Mouse (Mus musculus): ENCODE results near the gene Psme2. TPM values are rescaled to one million over a fixed set of nuclear protein-coding genes. Genes with fewer than 3 reads are reported as not detected.

Psme2 gene
- 1,001 TPM for polyA plus RNA-seq (2017; shearing (Covaris generic))

GRCm38 (mm10) chr14:55590748-55591330 lies at the start of gene Psme2:
Gene Psme2, minus strand, starts transcription at chr14:55591113.

DNA sequence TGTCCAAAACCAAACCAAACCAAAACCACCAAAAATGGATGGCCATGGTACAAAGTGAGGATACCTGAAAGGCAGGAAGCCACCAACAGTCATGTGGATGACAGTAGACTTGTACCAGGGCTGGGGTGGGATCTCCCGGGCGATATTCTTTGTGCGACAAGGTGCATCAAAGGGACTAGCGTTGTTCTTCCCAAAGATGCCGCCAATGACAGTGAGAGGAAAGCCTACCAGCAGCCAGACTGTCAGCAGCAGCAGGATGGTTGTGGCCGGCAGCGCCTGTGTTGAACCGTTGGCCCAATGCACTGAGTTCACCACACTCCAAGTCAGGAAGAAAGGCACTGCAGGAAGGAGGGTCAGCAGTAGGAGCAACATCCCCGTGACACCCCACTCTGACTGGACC lies 46.9 kb upstream of the Psme2 start, which contains the start of gene Gm49378:
Gene Gm49378 (minus strand): TSS at position 101 of the 400 bp plus-strand sequence.

DNA sequence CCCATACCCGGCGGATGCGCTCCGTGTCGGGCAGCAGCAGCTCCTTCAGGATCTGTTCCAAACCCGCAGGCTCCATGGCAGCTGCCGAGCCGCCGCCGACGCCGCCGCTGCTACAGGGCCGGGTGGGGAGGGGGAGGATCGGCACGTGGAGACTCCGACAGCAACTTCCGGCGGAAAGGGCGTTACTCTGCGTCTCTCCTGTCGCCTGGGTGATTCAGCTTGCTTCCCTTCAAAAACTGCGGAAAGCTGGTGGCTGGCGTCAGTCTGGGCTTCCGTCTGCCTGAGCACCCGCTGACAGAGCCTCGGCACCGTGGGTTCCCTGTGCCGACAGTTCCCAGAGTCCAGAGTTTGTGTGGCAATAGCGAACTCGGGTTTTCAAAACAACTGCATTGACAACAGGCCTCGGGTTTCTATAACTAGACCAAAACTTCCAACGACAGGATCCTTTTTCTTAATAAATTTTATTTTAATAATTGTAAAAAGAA lies 44.7 kb upstream of the Psme2 start, which contains the start of gene Ipo4:
Gene Ipo4 (minus strand): TSS at position 435 of the 485 bp plus-strand sequence.

GRCm38 (mm10) chr14:55617822-55618221 lies 26.9 kb upstream of the Psme2 start, which contains the start of gene Rec8:
Gene Rec8, plus strand, starts transcription at chr14:55618037.

DNA sequence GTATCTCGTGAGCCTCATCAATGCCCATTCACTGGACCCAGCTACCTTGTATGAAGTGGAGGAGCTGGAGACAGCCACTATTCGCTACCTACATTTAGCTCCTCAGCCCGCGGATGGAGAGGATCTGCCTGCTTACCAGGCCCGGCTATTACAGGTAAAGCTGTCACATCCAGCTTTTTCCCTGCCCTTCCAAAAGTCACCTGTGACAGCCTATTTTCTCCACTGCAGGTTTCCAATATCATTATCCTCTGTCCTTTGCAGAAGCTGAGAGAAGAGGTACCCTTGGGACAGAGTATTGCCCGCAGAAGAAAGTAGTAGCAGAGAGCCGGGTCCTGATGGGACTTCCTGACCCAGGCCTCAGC lies 12.3 kb upstream of the Psme2 start, which contains the start of gene Irf9:
Gene Irf9 (plus strand): TSS at position 301 of the 362 bp plus-strand sequence.

DNA sequence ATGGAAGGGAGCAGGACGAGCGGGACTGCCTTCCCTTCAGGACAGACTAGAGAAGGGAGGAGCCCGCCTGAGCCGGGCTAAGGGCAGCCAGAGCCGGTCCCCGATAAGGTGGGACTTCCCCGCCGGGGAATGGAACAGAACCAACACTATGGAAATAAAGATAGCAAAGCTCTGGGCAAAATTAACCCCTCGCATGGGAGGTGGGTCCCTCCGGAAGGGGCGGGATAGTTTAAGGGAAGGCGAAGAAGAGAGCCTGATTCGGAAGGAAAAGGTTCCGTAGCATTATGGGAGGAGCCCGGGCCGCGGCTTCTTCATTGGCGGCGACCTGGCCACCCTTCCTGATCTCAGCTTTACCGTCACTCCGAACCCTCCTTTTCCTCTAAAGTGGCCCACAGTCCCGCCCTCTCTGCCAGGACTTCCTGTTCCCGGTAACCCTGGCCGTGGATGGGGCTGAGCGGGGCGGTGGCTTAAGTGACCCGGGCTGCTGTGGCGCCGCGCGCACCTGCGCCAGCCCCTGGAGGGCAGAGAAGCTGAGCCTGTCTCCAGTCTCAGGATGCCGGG lies 498 bp upstream of the Psme2 start, which contains the start of gene Rnf31:
Gene Rnf31 (plus strand): TSS at position 378 of the 561 bp plus-strand sequence.

DNA sequence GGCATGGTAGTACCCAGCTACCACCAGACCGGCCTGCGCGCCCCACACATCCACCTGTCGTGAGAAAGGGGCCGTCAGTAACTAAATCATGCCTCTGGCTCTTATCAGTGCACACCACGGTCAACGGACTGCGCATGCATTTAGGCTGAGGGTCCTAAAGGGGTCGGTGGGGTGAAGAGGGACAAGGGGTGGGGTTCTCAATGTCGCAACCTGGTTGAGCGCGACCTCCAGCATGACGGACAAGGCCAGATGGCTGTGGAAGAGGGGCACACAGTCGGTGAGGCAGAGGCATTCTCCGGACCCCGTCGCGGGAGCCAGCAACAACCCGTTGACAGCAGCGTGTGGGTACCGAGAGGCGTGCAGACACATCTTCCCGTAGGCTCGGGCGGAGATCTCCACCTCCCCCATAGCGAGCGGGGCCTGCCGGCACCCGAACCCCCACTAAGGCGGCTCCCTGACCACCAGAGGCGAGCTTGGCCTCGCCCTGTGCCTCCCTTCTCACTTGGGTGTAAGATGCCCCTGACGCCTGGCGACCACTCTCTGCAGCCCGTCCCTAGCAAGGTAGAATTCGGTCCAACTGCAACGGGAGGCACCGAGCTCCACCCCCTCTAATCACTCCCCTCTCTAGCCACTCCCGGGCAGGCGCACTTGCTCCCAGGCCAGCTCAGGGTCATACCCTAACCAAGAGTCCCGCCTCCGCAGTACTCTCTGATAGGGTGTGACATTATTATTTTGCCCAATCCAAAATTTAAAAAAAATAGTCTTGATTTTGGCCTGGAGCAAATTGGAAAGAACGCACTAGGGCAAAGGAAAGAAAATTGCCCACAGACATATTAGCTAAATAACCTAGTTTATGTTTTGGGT lies 6.0 kb downstream of the Psme2 start, which contains the start of gene Emc9:
Gene Emc9 (minus strand): TSS at position 601 of the 864 bp plus-strand sequence.

DNA sequence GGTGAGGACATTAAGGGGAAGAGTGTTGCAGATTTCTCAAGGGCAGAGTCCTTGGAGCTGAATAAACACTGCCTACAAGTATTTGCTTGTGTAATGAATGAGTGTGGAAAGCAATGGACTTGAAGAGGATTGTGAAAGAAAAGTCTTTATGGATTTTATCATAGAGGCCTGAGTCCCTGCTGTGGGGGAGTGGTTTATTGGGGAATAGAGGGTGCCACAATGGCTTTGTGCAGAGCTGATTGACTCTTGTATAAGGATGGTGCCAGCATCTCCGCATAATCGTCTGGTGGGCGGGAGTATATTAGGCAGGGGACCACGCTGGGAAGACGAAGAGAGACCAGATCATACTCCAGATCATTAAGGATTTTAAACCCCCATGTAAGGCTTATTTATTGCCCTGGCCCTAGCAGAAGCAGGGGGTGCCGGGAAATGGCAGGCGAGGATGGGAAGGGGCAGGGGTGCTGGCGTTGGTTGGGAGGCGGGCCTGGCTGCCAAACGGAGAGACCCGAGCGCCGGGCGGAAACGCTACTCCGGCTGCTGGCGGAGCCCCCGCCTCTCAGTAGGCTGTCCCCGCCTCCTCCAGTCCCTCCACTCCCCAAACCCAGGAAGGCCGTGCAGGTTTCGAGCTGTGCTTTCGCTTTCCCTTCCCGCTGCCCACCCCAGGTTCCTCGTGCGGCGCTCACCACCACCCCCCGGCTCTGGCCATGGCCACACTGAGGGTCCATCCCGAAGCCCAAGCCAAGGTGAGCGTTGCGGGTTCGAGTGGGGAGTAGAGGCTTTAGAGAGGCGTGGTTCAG lies 12.8 kb downstream of the Psme2 start, which contains the start of gene Psme1:
Gene Psme1 (plus strand): TSS at position 253 of the 797 bp plus-strand sequence.

GRCm38 (mm10) chr14:55575302-55575701 lies 15.6 kb downstream of the Psme2 start, which contains the start of gene Fitm1:
Gene Fitm1, plus strand, starts transcription at chr14:55575617.

GRCm38 (mm10) chr14:55560202-55561073 lies 30.5 kb downstream of the Psme2 start, which contains the start of gene A730061H03Rik:
Gene A730061H03Rik, minus strand, starts transcription at chr14:55560406.

GRCm38 (mm10) chr14:55559799-55560201 lies 31.1 kb downstream of the Psme2 start, which contains the start of gene Dcaf11:
Gene Dcaf11, plus strand, starts transcription at chr14:55560006.

GRCm38 (mm10) chr14:55540067-55540786 lies 50.7 kb downstream of the Psme2 start, which contains the start of gene Pck2:
Gene Pck2, plus strand, starts transcription at chr14:55540266.

Other genes with a start within 250 kb of the Psme2 start
- gene Dhrs4, start 112.4 kb downstream of the Psme2 start, polyA plus RNA-seq (2017; shearing (Covaris generic)) = 39.7 TPM
- gene Carmil3, start 100.5 kb downstream of the Psme2 start, polyA plus RNA-seq (2017; shearing (Covaris generic)) = not detected
- not detected for gene Cpne6, start 80.7 kb downstream of the Psme2 start, polyA plus RNA-seq (2017; shearing (Covaris generic))
- 0.07 TPM for gene Nrl, start 66.1 kb downstream of the Psme2 start, polyA plus RNA-seq (2017; shearing (Covaris generic))
- 46.5 TPM for gene Pck2, start 50.8 kb downstream of the Psme2 start, polyA plus RNA-seq (2017; shearing (Covaris generic))
- gene Dcaf11, start 31.1 kb downstream of the Psme2 start, polyA plus RNA-seq (2017; shearing (Covaris generic)) = 159 TPM
- 4.7 TPM for gene A730061H03Rik, start 30.7 kb downstream of the Psme2 start, polyA plus RNA-seq (2017; shearing (Covaris generic))
- not detected for gene Fitm1, start 15.5 kb downstream of the Psme2 start, polyA plus RNA-seq (2017; shearing (Covaris generic))
- 1,178 TPM for gene Psme1, start 13.0 kb downstream of the Psme2 start, polyA plus RNA-seq (2017; shearing (Covaris generic))
- gene Emc9, start 5.8 kb downstream of the Psme2 start, polyA plus RNA-seq (2017; shearing (Covaris generic)) = 32.1 TPM
- 79.7 TPM for gene Rnf31, start 595 bp upstream of the Psme2 start, polyA plus RNA-seq (2017; shearing (Covaris generic))
- 209 TPM for gene Irf9, start 12.5 kb upstream of the Psme2 start, polyA plus RNA-seq (2017; shearing (Covaris generic))
- 10.1 TPM for gene Rec8, start 26.9 kb upstream of the Psme2 start, polyA plus RNA-seq (2017; shearing (Covaris generic))
- 74.4 TPM for gene Ipo4, start 44.8 kb upstream of the Psme2 start, polyA plus RNA-seq (2017; shearing (Covaris generic))
- 2.5 TPM for gene Gm49378, start 46.8 kb upstream of the Psme2 start, polyA plus RNA-seq (2017; shearing (Covaris generic))
- gene Tm9sf1, start 52.7 kb upstream of the Psme2 start, polyA plus RNA-seq (2017; shearing (Covaris generic)) = 95.5 TPM
- gene Tssk4, start 59.1 kb upstream of the Psme2 start, polyA plus RNA-seq (2017; shearing (Covaris generic)) = 1.4 TPM
- gene Mdp1, start 69.4 kb upstream of the Psme2 start, polyA plus RNA-seq (2017; shearing (Covaris generic)) = 120 TPM
- gene Gmpr2, start 80.8 kb upstream of the Psme2 start, polyA plus RNA-seq (2017; shearing (Covaris generic)) = 49.3 TPM
- gene Nedd8, start 81.0 kb upstream of the Psme2 start, polyA plus RNA-seq (2017; shearing (Covaris generic)) = 452 TPM
- 62.3 TPM for gene Tinf2, start 90.7 kb upstream of the Psme2 start, polyA plus RNA-seq (2017; shearing (Covaris generic))
- gene Tgm1, start 122.8 kb upstream of the Psme2 start, polyA plus RNA-seq (2017; shearing (Covaris generic)) = 0.39 TPM
- 71.3 TPM for gene Rabggta, start 131.2 kb upstream of the Psme2 start, polyA plus RNA-seq (2017; shearing (Covaris generic))
- 56.9 TPM for gene Dhrs1, start 154.6 kb upstream of the Psme2 start, polyA plus RNA-seq (2017; shearing (Covaris generic))
- 15.6 TPM for gene Nop9, start 154.6 kb upstream of the Psme2 start, polyA plus RNA-seq (2017; shearing (Covaris generic))
- not detected for gene Cideb, start 167.3 kb upstream of the Psme2 start, polyA plus RNA-seq (2017; shearing (Covaris generic))
- gene Ltb4r2, start 170.3 kb upstream of the Psme2 start, polyA plus RNA-seq (2017; shearing (Covaris generic)) = not detected
- gene Ltb4r1, start 174.8 kb upstream of the Psme2 start, polyA plus RNA-seq (2017; shearing (Covaris generic)) = 3.1 TPM
- gene Adcy4, start 193.0 kb upstream of the Psme2 start, polyA plus RNA-seq (2017; shearing (Covaris generic)) = 0.11 TPM
- 81.9 TPM for gene Ripk3, start 197.8 kb upstream of the Psme2 start, polyA plus RNA-seq (2017; shearing (Covaris generic))
- not detected for gene Nfatc4, start 232.0 kb upstream of the Psme2 start, polyA plus RNA-seq (2017; shearing (Covaris generic))

All from activated CD4-positive, CD25-positive, alpha-beta regulatory T cell, adult 9 weeks (primary cell).